Mouse (Mus musculus): Measurements from ENCODE around the gene Prr14. TPM values are rescaled to one million over a fixed set of nuclear protein-coding genes. Genes with fewer than 3 reads are reported as not detected.
"Not testable (repeated sequence)": the region's sequence is repeated elsewhere in the genome, so short reads cannot be mapped to it uniquely, and the experiment has no call there.

Gene Prr14
- 10 to 100 TPM; 27.1 to 27.4 TPM for total RNA-seq (2021)

- intact Hi-C loops (cut with DNase I); DNase-seq: not testable (repeated sequence)
These were observed at the start of gene Prr14 for GRCm38 (mm10) chr7:127459311-127459710. Prr14 (plus strand) TSS chr7:127459611.

- DNase-seq = no peak
- intact Hi-C loops (cut with DNase I) = no loop called here
These were observed 48.0 kb upstream of the Prr14 start for GRCm38 (mm10) chr7:127411418-127411817.

- peak; percentile 96 to 98 for DNase-seq
- intact Hi-C loops (cut with DNase I) = loop anchor here (2.0 kb wide), 1 partner anchor 27 kb away; the partner anchor contains the start of gene Zfp689
These were observed 37.8 kb upstream of the Prr14 start, which contains the start of gene Zfp688 for GRCm38 (mm10) chr7:127421388-127422191. Zfp688 (minus strand) TSS chr7:127422068.

GRCm38 (mm10) chr7:127422247-127422646, 37.2 kb upstream of the Prr14 start:
- peak; percentile 30 to 52 for DNase-seq
- intact Hi-C loops (cut with DNase I) = loop anchor here (2.0 kb wide), 1 partner anchor 27 kb away; the partner anchor contains the start of gene Zfp689

GRCm38 (mm10) chr7:127425291-127425690, 34.1 kb upstream of the Prr14 start:
- intact Hi-C loops (cut with DNase I) = no loop called here
- no peak for DNase-seq

GRCm38 (mm10) chr7:127425911-127426310, 33.5 kb upstream of the Prr14 start:
- intact Hi-C loops (cut with DNase I) = no loop called here
- DNase-seq = no peak

GRCm38 (mm10) chr7:127426354-127426753, 33.1 kb upstream of the Prr14 start:
- intact Hi-C loops (cut with DNase I) = no loop called here
- DNase-seq = peak; percentile 29 to 33

GRCm38 (mm10) chr7:127435206-127435605, 24.2 kb upstream of the Prr14 start:
- intact Hi-C loops (cut with DNase I) = no loop called here

GRCm38 (mm10) chr7:127437724-127438123, 21.7 kb upstream of the Prr14 start:
- DNase-seq = no peak
- intact Hi-C loops (cut with DNase I) = no loop called here

More at GRCm38 (mm10) chr7:127435206-127435605, 24.2 kb upstream of the Prr14 start:
- DNase-seq = no peak

- DNase-seq = no peak
- intact Hi-C loops (cut with DNase I) = no loop called here
These were observed 15.4 kb upstream of the Prr14 start for GRCm38 (mm10) chr7:127443976-127444375.

GRCm38 (mm10) chr7:127448521-127449300, 10.7 kb upstream of the Prr14 start, which contains the start of gene Zfp689:
Zfp689 (minus strand) TSS chr7:127449158.
- intact Hi-C loops (cut with DNase I) = loop anchor here (2.0 kb wide), 2 partner anchors 22 to 26 kb away; partner anchors contain the start of gene Zfp688
- DNase-seq = peak; percentile 96 to 97

GRCm38 (mm10) chr7:127449966-127450365, 9.4 kb upstream of the Prr14 start:
- intact Hi-C loops (cut with DNase I) = loop anchor here (2.0 kb wide), 2 partner anchors 21 to 27 kb away; partner anchors contain the start of gene Zfp688
- DNase-seq = no peak

- DNase-seq = no peak
- intact Hi-C loops (cut with DNase I) = no loop called here
These were observed 6.4 kb upstream of the Prr14 start for GRCm38 (mm10) chr7:127453056-127453455.

- intact Hi-C loops (cut with DNase I) = no loop called here
- no peak for DNase-seq
These were observed 4.5 kb upstream of the Prr14 start for GRCm38 (mm10) chr7:127454905-127455304.

- intact Hi-C loops (cut with DNase I); DNase-seq: not testable (repeated sequence)
These were observed 864 bp upstream of the Prr14 start for GRCm38 (mm10) chr7:127458371-127459122.

- no peak for DNase-seq
- intact Hi-C loops (cut with DNase I) = no loop called here
These were observed 5.8 kb downstream of the Prr14 start for GRCm38 (mm10) chr7:127465191-127465590.

- DNase-seq; intact Hi-C loops (cut with DNase I): not testable (repeated sequence)
These were observed 6.3 kb downstream of the Prr14 start for GRCm38 (mm10) chr7:127465670-127466069.

GRCm38 (mm10) chr7:127466606-127467005, 7.2 kb downstream of the Prr14 start:
- intact Hi-C loops (cut with DNase I) = no loop called here
- DNase-seq = no peak

- intact Hi-C loops (cut with DNase I) = loop anchor here (2.0 to 5.0 kb wide), 2 partner anchors 21 to 63 kb away; partner anchors contain the start of genes Zfp689 and Zfp764
- DNase-seq = no peak
These were observed 10.8 kb downstream of the Prr14 start for GRCm38 (mm10) chr7:127470011-127470715.

Data from heart, postnatal 10 days (tissue).